Mouse (Mus musculus) erythroid progenitor cell, adult 5-6 weeks (primary cell): ENCODE results near the gene Idh1. TPM values are rescaled to one million over a fixed set of nuclear protein-coding genes. Genes with fewer than 3 reads are reported as not detected.

Source experiments
- ATAC-seq: replicated peaks from 2 replicates; pipeline ENCODE4 v1.8.0; 2016; ENCODE audit warnings: moderate number of reproducible peaks, mild to moderate bottlenecking, moderate TSS enrichment, inconsistent platforms; ENCODE audit not compliant: poor library complexity, low FRiP score, severe bottlenecking
- total RNA-seq, 2 experiments: library from RNA; stranded (forward) in 1 of 2; stranded (reverse) in 1 of 2; fragments of 150-400 nt in 1 of 2; fragments of 186-747, 209-891 nt in 1 of 2; gene quantifications; 2 replicates each; pipeline versions ENCODE4 v1.2.3 to v1.2.4; 2015 to 2017; ENCODE audit warnings: low replicate concordance in 2 of 2

Gene Idh1
- total RNA-seq, 2 experiments from 2014 or later = 21.8 to 30.5 TPM

- no peak for ATAC-seq
Observed at GRCm38 (mm10) chr1:65122574-65123372, 63.5 kb downstream of the Idh1 start, which contains the start of gene D630023F18Rik. Gene D630023F18Rik, minus strand, starts transcription at chr1:65123214.

DNA sequence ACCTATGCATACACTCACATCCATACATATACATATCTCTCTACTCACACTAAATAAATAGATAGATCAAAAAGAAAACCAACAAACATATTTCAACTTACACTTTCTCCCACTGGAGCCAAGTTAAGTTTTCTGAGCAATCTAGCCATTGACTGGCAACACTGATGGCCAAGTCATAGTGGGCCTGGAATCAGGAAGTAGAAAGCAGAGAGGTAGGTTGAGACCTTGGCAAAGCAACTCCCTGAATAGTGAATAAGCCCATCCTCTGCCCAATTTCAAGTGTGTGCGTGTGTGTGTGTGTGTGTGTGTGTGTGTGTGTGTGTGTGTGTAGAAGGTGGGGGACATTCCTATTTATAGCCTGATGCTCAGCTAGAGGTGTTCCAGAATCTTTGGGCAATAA lies 66.9 kb downstream of the Idh1 start, which contains the start of gene Gm28845:
Gene Gm28845 (minus strand): TSS at position 121 of the 400 bp plus-strand sequence.
- no peak for ATAC-seq

- ATAC-seq = no peak
Observed at GRCm38 (mm10) chr1:65118150-65118913, 68.0 kb downstream of the Idh1 start.

- ATAC-seq = no peak
Observed at GRCm38 (mm10) chr1:65113536-65114172, 72.6 kb downstream of the Idh1 start.

DNA sequence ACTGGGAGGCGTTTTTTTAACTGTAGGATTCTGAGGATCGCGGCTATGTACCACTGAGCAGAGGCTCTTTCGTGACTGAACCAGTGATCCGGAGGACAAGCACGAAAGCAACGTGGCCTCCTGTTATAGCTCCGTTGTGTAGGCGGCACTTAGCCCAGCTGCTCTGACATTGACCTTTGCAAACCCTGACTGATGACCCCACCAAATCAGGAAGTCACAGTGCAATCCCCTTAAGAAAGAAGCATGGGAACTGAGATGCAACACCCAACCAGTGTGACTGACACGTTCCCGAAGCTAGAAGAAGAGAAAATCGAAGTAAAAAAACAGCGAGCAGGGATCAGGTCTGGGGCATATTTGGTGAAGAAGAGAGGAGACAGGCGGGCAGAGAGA lies 73.5 kb downstream of the Idh1 start:
- ATAC-seq = no peak

DNA sequence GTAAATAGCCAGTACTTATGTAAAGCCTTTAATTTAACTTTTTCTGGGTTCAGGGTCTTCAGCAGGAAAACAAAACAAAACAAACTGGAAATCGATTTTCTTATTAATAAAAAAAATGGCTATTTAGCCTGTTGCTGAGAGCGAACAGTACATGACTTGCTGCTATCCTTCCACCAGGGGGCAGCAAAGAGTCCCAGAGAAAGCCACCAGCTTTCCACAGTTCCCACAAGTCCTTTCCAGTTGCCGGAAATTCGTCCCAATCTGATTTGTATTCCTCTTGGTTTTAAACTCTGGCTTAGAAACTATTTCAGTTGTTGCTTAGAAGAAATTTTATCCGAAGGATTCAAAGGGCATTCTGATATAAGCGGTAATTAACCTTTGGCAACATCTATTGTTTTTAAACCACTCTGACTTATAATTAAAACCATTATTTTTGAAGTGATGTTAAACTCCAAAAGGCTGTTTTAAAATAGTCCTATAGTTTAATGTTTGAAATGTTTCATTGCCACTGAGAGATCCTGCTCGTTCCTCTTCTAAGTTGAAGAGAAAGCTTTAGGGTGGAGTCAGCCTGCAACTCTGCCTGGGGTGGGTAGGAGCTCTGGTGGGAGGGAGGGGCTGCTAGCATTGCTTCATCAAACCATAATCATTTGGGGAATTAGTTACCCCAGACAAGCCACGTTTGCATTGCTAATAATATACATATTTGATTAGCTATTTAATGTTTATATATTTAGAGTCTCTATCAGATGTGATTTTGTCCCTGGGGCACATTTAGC lies 74.1 kb downstream of the Idh1 start:
- ATAC-seq = no peak

- ATAC-seq = no peak
Observed at GRCm38 (mm10) chr1:65109756-65110435, 76.4 kb downstream of the Idh1 start.

GRCm38 (mm10) chr1:65109196-65109595 lies 77.1 kb downstream of the Idh1 start:
- ATAC-seq = no peak

Other genes starting within 250 kb of the Idh1 start
- 4.6 and 11.5 TPM in 2 replicates for gene Plekhm3, start 229.7 kb downstream of the Idh1 start, total RNA-seq (2015; ENCODE audit: low replicate concordance)
- gene Plekhm3, start 229.7 kb downstream of the Idh1 start, total RNA-seq (2017; ENCODE audit: low replicate concordance) = 3.9 and 5.5 TPM in 2 replicates
- gene Akr1cl, start 153.7 kb downstream of the Idh1 start, total RNA-seq (2015; ENCODE audit: low replicate concordance) = not detected in 2 replicates
- not detected in 2 replicates for gene Akr1cl, start 153.7 kb downstream of the Idh1 start, total RNA-seq (2017; ENCODE audit: low replicate concordance)
- gene Cryge, start 135.4 kb downstream of the Idh1 start, total RNA-seq (2015; ENCODE audit: low replicate concordance) = not detected in 2 replicates
- gene Cryge, start 135.4 kb downstream of the Idh1 start, total RNA-seq (2017; ENCODE audit: low replicate concordance) = not detected in 2 replicates
- gene Crygd, start 123.0 kb downstream of the Idh1 start, total RNA-seq (2015; ENCODE audit: low replicate concordance) = not detected in 2 replicates
- gene Crygd, start 123.0 kb downstream of the Idh1 start, total RNA-seq (2017; ENCODE audit: low replicate concordance) = not detected in 2 replicates
- not detected in 2 replicates for gene Crygc, start 112.8 kb downstream of the Idh1 start, total RNA-seq (2015; ENCODE audit: low replicate concordance)
- not detected in 2 replicates for gene Crygc, start 112.8 kb downstream of the Idh1 start, total RNA-seq (2017; ENCODE audit: low replicate concordance)
- not detected in 2 replicates for gene Crygb, start 104.2 kb downstream of the Idh1 start, total RNA-seq (2015; ENCODE audit: low replicate concordance)
- gene Crygb, start 104.2 kb downstream of the Idh1 start, total RNA-seq (2017; ENCODE audit: low replicate concordance) = not detected in 2 replicates
- not detected in 2 replicates for gene Cryga, start 83.1 kb downstream of the Idh1 start, total RNA-seq (2015; ENCODE audit: low replicate concordance)
- not detected in 2 replicates for gene Cryga, start 83.1 kb downstream of the Idh1 start, total RNA-seq (2017; ENCODE audit: low replicate concordance)
- not detected in 2 replicates for gene Gm28845, start 66.9 kb downstream of the Idh1 start, total RNA-seq (2015; ENCODE audit: low replicate concordance)
- not detected in 2 replicates for gene Gm28845, start 66.9 kb downstream of the Idh1 start, total RNA-seq (2017; ENCODE audit: low replicate concordance)
- 3.8 TPM in 1 of 2 replicates, not detected in the other for gene D630023F18Rik, start 63.3 kb downstream of the Idh1 start, total RNA-seq (2015; ENCODE audit: low replicate concordance)
- gene D630023F18Rik, start 63.3 kb downstream of the Idh1 start, total RNA-seq (2017; ENCODE audit: low replicate concordance) = not detected in 2 replicates
- 14.1 and 29.8 TPM in 2 replicates for gene Pikfyve, start 183 bp upstream of the Idh1 start, total RNA-seq (2015; ENCODE audit: low replicate concordance)
- gene Pikfyve, start 183 bp upstream of the Idh1 start, total RNA-seq (2017; ENCODE audit: low replicate concordance) = 9.5 and 39.4 TPM in 2 replicates
- gene Pth2r, start 95.6 kb upstream of the Idh1 start, total RNA-seq (2015; ENCODE audit: low replicate concordance) = not detected in 2 replicates
- gene Pth2r, start 95.6 kb upstream of the Idh1 start, total RNA-seq (2017; ENCODE audit: low replicate concordance) = not detected in 2 replicates